Mouse (Mus musculus) adrenal gland, postnatal 10 days (tissue): Measurements from ENCODE around the gene Ptpru. TPM values are rescaled to one million over a fixed set of nuclear protein-coding genes. Genes with fewer than 3 reads are reported as not detected.

Experiments used
- total RNA-seq, 2 experiments: library from RNA; stranded (reverse); gene quantifications; 2 replicates each; pipeline ENCODE4 v1.2.3; 2021

Ptpru gene
- total RNA-seq, 2 experiments from 2014 or later = 27.0 to 33.8 TPM

Other genes with a start within 250 kb of the Ptpru start
- gene Mecr, start 5.2 kb upstream of the Ptpru start, total RNA-seq = 100 to 1,000 TPM; 144 to 154 TPM
- 10 to 100 TPM; 65.9 to 68.7 TPM for gene Srsf4, start 35.3 kb upstream of the Ptpru start, total RNA-seq
- 1 to 10 TPM; 7.4 to 9.4 TPM for gene Tmem200b, start 83.5 kb upstream of the Ptpru start, total RNA-seq
- gene Gm10300, start 236.4 kb upstream of the Ptpru start, total RNA-seq = under 1 TPM; 0.15 to 0.55 TPM
- 10 to 100 TPM; 77.8 to 79.6 TPM for gene Epb41, start 237.0 kb upstream of the Ptpru start, total RNA-seq